Mouse (Mus musculus): ENCODE results near the gene Lonrf2.

DNA sequence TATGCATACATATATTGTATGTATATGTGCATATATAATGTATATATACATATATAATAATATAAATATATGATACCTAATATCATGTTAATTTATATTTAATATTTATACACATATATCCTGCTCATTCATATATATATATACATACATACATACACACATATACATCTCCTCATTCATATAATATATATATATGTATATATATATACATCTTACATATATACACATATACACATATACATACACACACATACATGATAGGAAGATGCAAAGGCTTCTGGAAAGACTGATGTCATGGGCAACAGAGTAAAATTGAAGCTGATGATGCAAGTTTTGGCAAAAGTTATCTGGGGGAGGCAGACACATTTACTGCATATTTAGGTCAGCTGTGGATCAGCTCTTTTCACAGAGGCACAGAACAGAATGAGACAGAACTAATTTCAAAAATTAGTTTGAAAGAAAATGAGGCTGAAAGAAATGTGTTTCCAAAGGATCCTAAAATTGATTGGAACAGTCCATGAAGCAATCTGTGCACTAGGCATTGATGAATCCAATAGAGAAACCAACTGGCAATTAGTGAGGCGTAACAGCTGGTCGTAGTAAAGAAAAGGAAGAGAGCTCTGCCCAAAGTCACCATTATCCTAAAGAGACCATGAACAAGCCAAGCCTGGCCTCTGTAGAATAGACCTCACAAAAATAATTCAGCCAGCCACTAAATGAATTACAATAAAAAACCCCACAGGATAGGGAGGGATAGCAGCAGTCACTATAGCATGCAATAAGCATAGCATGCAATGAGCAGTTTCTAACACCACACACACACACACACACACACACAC is 12.2 kb upstream of the Lonrf2 start:
- no peak for TF ChIP-seq E2F4 (IDR thresholded peaks at IDR 0.05; ENCODE audit: insufficient read depth)
- TF ChIP-seq POLR2A (IDR thresholded peaks at IDR 0.05; ENCODE audit: insufficient read length, low read depth): no peak
- TF ChIP-seq MYOG (IDR thresholded peaks at IDR 0.05; ENCODE audit: control insufficient read depth in 1 of 3, insufficient read depth in 1 of 3, insufficient read length in 2 of 3, low read depth in 2 of 3): no peak
- TF ChIP-seq TCF3 (IDR thresholded peaks at IDR 0.05; ENCODE audit: insufficient read length, low read depth): no peak
- no peak for TF ChIP-seq MAX (IDR thresholded peaks at IDR 0.05; ENCODE audit: low read depth)
- TF ChIP-seq MYOD1 (IDR thresholded peaks at IDR 0.05; ENCODE audit: control insufficient read depth in 1 of 3, insufficient read length in 2 of 3, low read depth in 2 of 3): no peak
- TF ChIP-seq TCF12 (IDR thresholded peaks at IDR 0.05; ENCODE audit: insufficient read depth, poor library complexity, severe bottlenecking): no peak

All from myocyte (in vitro differentiated cells).